ENCODE assay signal across 11 mouse cellular contexts in the genomic region with DNA sequence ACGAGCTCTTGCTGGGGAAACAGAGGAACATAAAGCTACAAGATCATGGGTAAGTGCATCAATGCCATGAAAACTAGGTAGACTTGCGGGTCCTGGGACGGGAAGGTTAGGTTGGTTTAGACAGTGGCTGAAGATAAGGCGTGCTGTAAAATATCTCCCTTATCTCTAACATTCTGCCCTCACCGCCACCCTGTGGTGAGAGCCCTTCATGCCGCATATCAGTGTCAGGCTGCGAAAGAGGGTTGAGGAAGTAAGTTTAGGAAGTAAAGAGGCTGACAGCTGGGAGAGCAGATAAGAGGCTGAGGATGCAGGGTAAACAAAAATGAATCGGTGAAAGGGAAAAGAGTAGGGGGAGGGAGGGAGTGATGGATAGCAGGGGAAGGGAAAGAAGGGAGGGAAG. TPM values are rescaled to one million over a fixed set of nuclear protein-coding genes. Genes with fewer than 3 reads are reported as not detected.
DNase-seq lines count a peak whose midpoint lies in the region; ATAC-seq lines count a peak whose summit lies in the region.
"Had no signal": no experiment of that assay in that cellular context is flagged by ENCODE, and none has a peak within 500 bp of the region (broad histone marks: within the 10 kb centered on the region; RNA-seq: fewer than 3 reads in every experiment).

No protein-coding gene starts in this region.

- H3K4me3 ChIP-seq in megakaryocyte, embryonic 14.5 days (replicated peaks), result peak overlapping the region; percentile 50
- H3K4me3 ChIP-seq: limb, embryonic 13.5 days; myocyte had no signal

- H3K36me3 ChIP-seq in megakaryocyte, embryonic 14.5 days (replicated peaks; ENCODE audit: low read length), result no peaks in the 10 kb centered on the region
- H3K36me3 ChIP-seq: limb, embryonic 13.5 days had no signal

- H3K4me1 ChIP-seq in megakaryocyte, embryonic 14.5 days, result peaks cover 27% of the 10 kb centered on the region

- peaks cover 39% of the 10 kb centered on the region for H3K27me3 ChIP-seq in megakaryocyte, embryonic 14.5 days (replicated peaks)
- H3K27me3 ChIP-seq: limb, embryonic 13.5 days had no signal

- peak; percentile 95 for ATAC-seq in common myeloid progenitor, adult 5-6 weeks (replicated peaks; ENCODE audit: low read depth, poor library complexity, severe bottlenecking)
- ATAC-seq: hindbrain, postnatal 0 days had no signal

- peak; percentile 3 for DNase-seq in lung, postnatal 14 days
- no peak for DNase-seq in lung, postnatal 4 days
- no peak for DNase-seq in adipocyte (ENCODE audit: low spot score)
- no peak for DNase-seq in gastrocnemius, adult 18-20 months (ENCODE audit: low spot score)
- DNase-seq in cerebellum, adult 11-12 months, result no peak
- DNase-seq: cerebellum, postnatal 14 days had no signal

- H3K9me3 ChIP-seq in megakaryocyte, embryonic 14.5 days, result no peaks in the 10 kb centered on the region
- H3K9me3 ChIP-seq: limb, embryonic 13.5 days had no signal

RNA-seq across cellular contexts. Expression of a gene that starts 26.9 kb away (rescaled TPM):
- not detected in 2 replicates for total RNA-seq in common myeloid progenitor, adult 5-6 weeks (2017)
- polyA plus RNA-seq in megakaryocyte, embryonic 14.5 days (2012; ENCODE audit: insufficient read depth, low replicate concordance), result 0.07 TPM in 1 of 2 replicates, not detected in the other
- total RNA-seq in gastrocnemius, adult 18-20 months (2021), result not detected
- total RNA-seq: hindbrain, postnatal 0 days had no signal
- polyA plus RNA-seq: limb, embryonic 13.5 days; myocyte had no signal
